ENCODE assay signal across 13 mouse cellular contexts in the genomic region with DNA sequence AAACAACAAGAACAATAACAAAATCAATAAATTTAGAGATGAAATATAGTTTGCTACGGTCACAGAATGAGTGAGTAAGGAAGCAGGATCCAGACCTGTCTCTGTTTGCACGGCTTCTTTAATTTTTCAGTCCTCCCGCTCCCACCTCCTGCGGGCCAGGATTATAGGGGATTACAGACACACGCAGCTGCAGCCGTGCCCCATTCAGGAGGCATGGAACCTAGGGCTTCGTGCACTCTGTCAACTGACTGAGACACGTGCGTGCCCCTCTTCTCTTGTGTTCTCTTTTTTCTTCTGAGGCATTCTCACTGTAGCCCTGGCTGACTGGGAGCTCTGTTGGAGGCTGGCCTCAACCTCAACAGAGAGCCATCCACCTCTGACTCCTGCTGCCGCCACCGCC. TPM values are rescaled to one million over a fixed set of nuclear protein-coding genes. Genes with fewer than 3 reads are reported as not detected.
DNase-seq lines count a peak whose midpoint lies in the region; ATAC-seq lines count a peak whose summit lies in the region.
"Had no signal": no experiment of that assay in that cellular context is flagged by ENCODE, and none has a peak within 500 bp of the region (broad histone marks: within the 10 kb centered on the region; RNA-seq: fewer than 3 reads in every experiment).

No protein-coding gene starts in this region.

- intact Hi-C loops in heart, postnatal 14 days (cut with DNase I), result no loop called here

- DNase-seq in heart, postnatal 14 days, result no peak
- DNase-seq in retina, adult 2 months (ENCODE audit: low read depth, low spot score), result peak; percentile 55
- no peak for DNase-seq in retina, embryonic 14.5 days (ENCODE audit: low spot score)
- peak; percentile 64 for DNase-seq in midbrain, embryonic 14.5 days
- DNase-seq in left cerebral cortex, adult 11 months (ENCODE audit: low spot score), result no peak
- DNase-seq in ovary, postnatal 36 days (ENCODE audit: low spot score), result no peak
- DNase-seq: cerebellum, postnatal 10 days; kidney, adult 9 months; right cerebral cortex, postnatal 4 days had no signal

- no peaks in the 10 kb centered on the region for H3K27me3 ChIP-seq in heart, embryonic 15.5 days
- H3K27me3 ChIP-seq in midbrain, embryonic 14.5 days (ENCODE audit: control insufficient read depth, insufficient read depth, low read length), result no peaks in the 10 kb centered on the region

- no peak for ATAC-seq in heart, embryonic 15.5 days (replicated peaks; ENCODE audit: insufficient number of reproducible peaks, insufficient read depth, low FRiP score, low read depth)
- no peak for ATAC-seq in midbrain, embryonic 14.5 days (ENCODE audit: low FRiP score, low TSS enrichment)

- WGBS in heart, embryonic 15.5 days, result 76% methylated on average over 11 of the region's 11 CpGs
- 26% methylated on average over 11 of the region's 11 CpGs for WGBS in midbrain, embryonic 14.5 days

- H3K9me3 ChIP-seq in heart, embryonic 15.5 days (replicated peaks), result no peaks in the 10 kb centered on the region
- H3K9me3 ChIP-seq in midbrain, embryonic 14.5 days (ENCODE audit: control insufficient read depth, low read length), result no peaks in the 10 kb centered on the region

- no peak overlapping the region for H3K4me3 ChIP-seq in heart, embryonic 15.5 days
- 0 out of 2 replicates have a peak overlapping the region, but pooled peaks have one; percentile 10 for H3K4me3 ChIP-seq in midbrain, embryonic 14.5 days (replicated peaks; ENCODE audit: low read depth, low read length)

- H3K36me3 ChIP-seq in heart, embryonic 15.5 days, result no peaks in the 10 kb centered on the region
- no peaks in the 10 kb centered on the region for H3K36me3 ChIP-seq in midbrain, embryonic 14.5 days (ENCODE audit: control insufficient read depth, insufficient read depth, low read length)

- H3K4me1 ChIP-seq in heart, embryonic 15.5 days (replicated peaks), result peaks cover 29% of the 10 kb centered on the region
- peaks cover 18% of the 10 kb centered on the region for H3K4me1 ChIP-seq in midbrain, embryonic 14.5 days (ENCODE audit: control insufficient read depth, insufficient read depth, low read length)

- no peak overlapping the region for H3K9ac ChIP-seq in heart, embryonic 15.5 days
- H3K9ac ChIP-seq in midbrain, embryonic 14.5 days (replicated peaks; ENCODE audit: low read length), result no peak overlapping the region

- H3K4me2 ChIP-seq in heart, embryonic 15.5 days, result peak overlapping the region; percentile 27; the same call in 1 of the 2 replicates
- peak overlapping the region; percentile 25 for H3K4me2 ChIP-seq in midbrain, embryonic 14.5 days (ENCODE audit: low read length)

- peak overlapping the region; percentile 55 for H3K27ac ChIP-seq in heart, embryonic 15.5 days
- no peak overlapping the region for H3K27ac ChIP-seq in midbrain, embryonic 14.5 days (replicated peaks; ENCODE audit: low read depth, low read length)

RNA-seq across cellular contexts. Expression of gene Spats2, which starts 3.7 kb away (rescaled TPM):
- polyA plus RNA-seq in heart, embryonic 15.5 days (2015; fragmentation: Nextera tagmentation; extraction: Ambion mirVana), result 27.3 and 28.7 TPM in 2 replicates
- total RNA-seq in heart, postnatal 14 days (2021), result 10 to 100 TPM; 11.4 to 12.3 TPM
- polyA plus RNA-seq in midbrain, embryonic 14.5 days (2014; fragmentation: Nextera tagmentation; extraction: Ambion mirVana), result 36.2 and 41.6 TPM in 2 replicates

RNA-seq across cellular contexts. Expression of gene Dnajc22, which starts 36.5 kb away (rescaled TPM):
- 0.55 and 1.0 TPM in 2 replicates for polyA plus RNA-seq in heart, embryonic 15.5 days (2015; fragmentation: Nextera tagmentation; extraction: Ambion mirVana)
- under 1 TPM; 0.27 to 0.45 TPM for total RNA-seq in heart, postnatal 14 days (2021)
- 0.71 and 1.6 TPM in 2 replicates for polyA plus RNA-seq in midbrain, embryonic 14.5 days (2014; fragmentation: Nextera tagmentation; extraction: Ambion mirVana)
- total RNA-seq: left cerebral cortex, postnatal 14 days had no signal

RNA-seq across cellular contexts. Expression of gene C1ql4, which starts 41.8 kb away (rescaled TPM):
- polyA plus RNA-seq in heart, embryonic 15.5 days (2015; fragmentation: Nextera tagmentation; extraction: Ambion mirVana), result 0.15 and 0.26 TPM in 2 replicates
- total RNA-seq in heart, postnatal 14 days (2021), result not detected
- polyA plus RNA-seq in midbrain, embryonic 14.5 days (2014; fragmentation: Nextera tagmentation; extraction: Ambion mirVana), result 13.2 and 13.7 TPM in 2 replicates
- total RNA-seq: left cerebral cortex, postnatal 14 days had no signal
- polyA plus RNA-seq: lung, embryonic 16.5 days; stomach, embryonic 16.5 days had no signal

RNA-seq across cellular contexts. Expression of gene Troap, which starts 55.1 kb away (rescaled TPM):
- polyA plus RNA-seq in heart, embryonic 15.5 days (2015; fragmentation: Nextera tagmentation; extraction: Ambion mirVana), result 26.8 and 27.9 TPM in 2 replicates
- 1 to 10 TPM; 2.1 to 2.2 TPM for total RNA-seq in heart, postnatal 14 days (2021)
- 3.9 and 4.9 TPM in 2 replicates for polyA plus RNA-seq in midbrain, embryonic 14.5 days (2014; fragmentation: Nextera tagmentation; extraction: Ambion mirVana)

Comparison
In these comparisons a context has a peak if more than half of its experiments do, and no peak if none do; other contexts are left out.
1. DNase-seq: peak in retina, adult 2 months (single experiment) and midbrain, embryonic 14.5 days (single experiment); none in heart, postnatal 14 days (0 of 2), retina, embryonic 14.5 days (single experiment), left cerebral cortex, adult 11 months (single experiment) and ovary, postnatal 36 days (single experiment).
2. RNA of gene C1ql4, which starts 41.8 kb away (polyA plus RNA-seq): 13.2 to 13.7 TPM in midbrain, embryonic 14.5 days; 0.15 to 0.26 TPM in heart, embryonic 15.5 days; every median in the first group is over 10 times any median in the second.